Mouse (Mus musculus): ENCODE data around the gene Cox4i1. TPM values are rescaled to one million over a fixed set of nuclear protein-coding genes. Genes with fewer than 3 reads are reported as not detected.
A peak's percentile ranks its signal among the peaks of the same experiment; 100 is the strongest.

The Cox4i1 gene
- polyA plus RNA-seq, 1 experiment, result 2,082 TPM

DNA sequence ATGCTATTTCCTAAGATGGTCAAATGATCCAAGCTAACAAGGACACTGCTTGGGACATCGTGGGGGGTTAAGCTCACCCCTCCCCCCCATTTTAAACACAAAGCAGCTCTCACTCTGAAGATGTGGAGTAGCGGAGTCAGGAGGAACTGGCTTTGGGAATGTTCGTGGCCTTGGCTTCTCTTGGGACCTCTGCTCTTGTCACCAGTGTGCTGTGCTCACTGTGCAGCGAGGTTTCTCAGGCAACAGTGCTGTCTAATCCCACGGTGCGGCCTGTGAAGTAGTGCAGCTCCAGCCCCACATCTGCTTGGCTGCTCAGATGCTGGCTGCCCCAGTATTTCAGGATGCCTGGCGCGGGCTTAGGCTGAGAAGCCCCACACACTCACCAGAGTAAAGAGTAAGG, 10.6 kb upstream of the Cox4i1 start:
- DNase-seq (ENCODE audit: extremely low spot score in 1 of 2, low spot score in 1 of 2), result no peak

- no peak for DNase-seq (ENCODE audit: extremely low spot score in 1 of 2, low spot score in 1 of 2)
Observed at GRCm38 (mm10) chr8:120664566-120664965, 3.5 kb upstream of the Cox4i1 start.

DNA sequence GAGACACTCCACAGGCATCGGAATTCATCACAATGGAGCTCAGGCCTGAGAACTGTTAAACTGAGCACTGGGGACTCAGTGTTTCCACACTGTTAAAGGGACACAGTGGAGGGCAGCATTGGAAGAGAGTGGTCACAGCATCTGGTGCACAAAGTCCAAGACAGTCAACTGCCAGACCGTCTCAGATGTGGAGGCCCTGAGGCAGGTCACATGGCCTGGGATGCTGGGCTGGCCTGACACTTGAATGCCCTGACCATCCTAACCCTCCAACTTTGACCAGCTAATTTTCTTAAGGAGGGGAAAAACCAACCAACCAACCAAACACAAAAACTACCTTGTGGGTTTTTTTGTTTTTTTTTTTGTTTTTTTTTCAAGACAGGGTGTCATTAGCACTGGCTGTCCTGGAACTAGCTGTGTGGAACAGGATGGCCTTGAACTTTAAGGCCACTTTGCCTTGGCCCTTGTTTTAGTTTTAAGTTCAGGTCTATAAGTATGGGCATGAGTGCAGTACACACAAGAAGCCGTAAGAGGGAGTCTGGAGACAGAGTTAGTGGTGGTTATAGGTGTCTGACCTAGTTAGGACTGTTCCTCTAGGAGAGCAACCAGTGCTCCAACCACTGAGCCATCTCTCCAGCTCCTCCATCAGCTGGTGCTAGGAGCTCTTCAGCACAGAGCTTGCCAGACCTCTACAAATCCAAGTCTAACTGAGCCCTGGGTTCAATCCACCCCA, 2.1 kb upstream of the Cox4i1 start:
- no peak for DNase-seq (ENCODE audit: extremely low spot score in 1 of 2, low spot score in 1 of 2)

GRCm38 (mm10) chr8:120666807-120667470, 1.1 kb upstream of the Cox4i1 start:
- no peak for DNase-seq (ENCODE audit: extremely low spot score in 1 of 2, low spot score in 1 of 2)

DNA sequence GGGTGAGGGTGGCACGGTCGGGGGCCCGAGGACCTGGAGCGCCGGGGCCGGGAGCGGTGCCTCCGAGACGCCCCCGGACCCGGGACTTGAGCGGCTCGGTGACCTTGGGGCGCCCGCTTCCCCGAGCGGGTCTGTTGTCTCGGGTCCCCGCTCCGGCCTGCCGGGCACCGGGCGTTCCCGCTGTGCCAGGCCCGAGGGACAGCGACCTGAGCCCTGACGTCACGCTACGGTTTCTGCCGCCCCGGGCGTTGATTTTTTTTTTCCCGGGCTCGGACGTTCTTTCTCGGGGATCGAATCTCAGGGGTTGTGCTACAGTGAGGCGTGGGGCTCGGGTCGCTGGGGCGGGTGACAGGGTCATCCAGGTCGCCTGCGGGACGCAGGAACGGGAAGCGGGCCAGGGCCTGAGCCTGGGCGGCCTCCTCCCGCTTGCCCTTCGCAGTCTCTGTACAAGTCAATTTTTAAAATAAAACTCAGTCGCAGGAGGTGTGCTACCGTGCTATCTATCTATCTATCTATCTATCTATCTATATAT, 418 bp downstream of the Cox4i1 start, which contains the start of gene Emc8:
Gene Emc8 (minus strand): TSS at position 200 of the 532 bp plus-strand sequence.
- DNase-seq (ENCODE audit: extremely low spot score in 1 of 2, low spot score in 1 of 2), result peak in 1 of 2 experiments; percentile 16

DNA sequence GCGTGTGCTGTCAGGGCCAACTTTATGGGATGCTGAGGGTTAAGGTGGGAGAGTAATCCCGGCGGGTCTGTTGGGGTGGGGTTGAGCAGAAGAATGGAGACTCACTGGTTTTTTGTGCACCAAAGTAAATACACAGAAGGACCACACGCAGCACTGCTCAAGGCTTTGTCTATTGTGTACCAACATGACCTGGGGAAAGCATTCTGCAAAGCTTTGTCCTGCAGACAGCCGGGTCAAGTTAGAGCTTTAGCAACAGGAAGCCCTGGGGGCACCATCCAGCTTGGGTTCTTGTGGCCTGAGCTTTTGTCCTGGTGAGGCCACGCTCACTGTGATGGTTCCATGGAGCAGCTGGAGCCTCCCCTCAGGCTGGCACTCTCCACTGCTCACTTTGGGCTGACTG, 3.8 kb downstream of the Cox4i1 start:
- no peak for DNase-seq (ENCODE audit: extremely low spot score in 1 of 2, low spot score in 1 of 2)

GRCm38 (mm10) chr8:120672626-120673229, 4.7 kb downstream of the Cox4i1 start:
- no peak for DNase-seq (ENCODE audit: extremely low spot score in 1 of 2, low spot score in 1 of 2)

DNA sequence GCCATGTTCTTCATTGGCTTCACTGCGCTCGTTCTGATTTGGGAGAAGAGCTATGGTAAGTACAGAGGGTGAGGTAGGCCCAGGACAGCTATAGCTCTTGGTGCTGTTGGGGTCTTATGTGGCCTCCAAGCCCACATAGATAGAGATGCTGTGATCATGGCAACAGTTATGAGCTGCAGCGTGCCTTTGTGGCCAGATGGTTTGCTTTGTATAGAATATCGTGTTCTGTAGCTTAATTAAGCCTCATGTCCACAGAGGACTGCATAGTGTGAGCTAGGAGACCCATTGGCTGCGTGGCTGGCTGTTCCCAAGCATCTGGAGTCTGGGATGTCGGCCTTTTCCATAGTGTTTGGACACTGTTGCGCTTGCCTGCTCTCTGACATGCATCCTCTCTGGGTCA, 5.3 kb downstream of the Cox4i1 start:
- DNase-seq (ENCODE audit: extremely low spot score in 1 of 2, low spot score in 1 of 2), result no peak

- DNase-seq (ENCODE audit: extremely low spot score in 1 of 2, low spot score in 1 of 2), result no peak
Observed at GRCm38 (mm10) chr8:120675718-120676117, 7.7 kb downstream of the Cox4i1 start.

DNA sequence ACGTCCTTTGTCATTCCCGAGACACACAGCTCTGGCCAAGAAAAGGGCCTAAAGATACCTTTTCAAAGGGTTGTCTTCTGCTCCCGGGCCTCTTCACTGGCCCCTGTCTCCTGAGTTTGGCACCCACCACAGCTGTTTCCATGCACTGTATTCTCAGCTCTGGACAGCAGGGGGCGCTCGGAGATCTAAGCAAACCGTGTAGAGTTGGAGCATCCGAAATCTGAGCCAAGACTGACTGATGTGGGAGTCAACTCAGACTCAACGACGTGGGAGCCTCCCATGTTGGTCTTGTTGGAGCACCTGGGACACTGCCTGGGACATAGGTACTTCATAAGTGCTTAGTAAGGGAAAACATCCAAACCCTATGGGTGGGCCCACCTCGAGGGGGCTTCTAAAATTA, 10.4 kb downstream of the Cox4i1 start:
- peak; percentile 67 to 92 for DNase-seq (ENCODE audit: extremely low spot score in 1 of 2, low spot score in 1 of 2)

DNA sequence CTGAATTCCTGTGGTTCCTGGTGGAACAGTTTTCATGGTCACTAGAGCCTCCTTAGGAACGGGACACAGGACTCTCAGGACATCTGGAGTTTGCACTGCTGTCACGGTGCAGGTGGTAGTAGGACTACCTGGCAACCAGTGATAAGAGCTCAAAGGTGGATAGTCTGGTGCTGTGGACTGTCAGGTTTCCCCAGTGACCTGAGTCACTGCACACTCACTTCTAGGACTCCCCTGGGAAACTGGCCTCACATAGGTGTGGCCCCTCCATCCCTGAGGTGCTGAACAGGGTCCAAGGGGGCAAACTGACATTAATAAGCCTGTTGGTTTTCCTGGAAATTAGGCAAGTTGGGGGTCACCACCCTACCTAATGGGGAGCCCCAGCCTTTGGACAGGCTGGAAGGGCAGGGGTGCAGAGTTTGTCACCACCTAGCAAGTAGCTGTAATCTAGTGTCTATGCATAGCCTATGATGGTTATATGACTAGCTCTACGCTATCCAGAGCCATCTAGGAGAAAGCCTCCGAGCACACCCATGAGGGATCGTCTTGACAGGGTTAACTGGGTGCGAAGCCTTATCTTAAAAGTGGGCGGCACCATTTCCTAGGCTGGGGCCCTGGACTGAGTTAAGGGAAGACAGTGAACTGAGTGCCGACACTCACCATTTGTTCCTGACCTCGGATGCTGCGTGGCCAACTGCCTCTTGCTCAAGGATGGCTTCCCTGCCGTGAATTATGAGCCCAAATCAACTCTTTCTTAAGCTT, 11.8 kb downstream of the Cox4i1 start:
- DNase-seq (ENCODE audit: extremely low spot score in 1 of 2, low spot score in 1 of 2), result no peak

DNA sequence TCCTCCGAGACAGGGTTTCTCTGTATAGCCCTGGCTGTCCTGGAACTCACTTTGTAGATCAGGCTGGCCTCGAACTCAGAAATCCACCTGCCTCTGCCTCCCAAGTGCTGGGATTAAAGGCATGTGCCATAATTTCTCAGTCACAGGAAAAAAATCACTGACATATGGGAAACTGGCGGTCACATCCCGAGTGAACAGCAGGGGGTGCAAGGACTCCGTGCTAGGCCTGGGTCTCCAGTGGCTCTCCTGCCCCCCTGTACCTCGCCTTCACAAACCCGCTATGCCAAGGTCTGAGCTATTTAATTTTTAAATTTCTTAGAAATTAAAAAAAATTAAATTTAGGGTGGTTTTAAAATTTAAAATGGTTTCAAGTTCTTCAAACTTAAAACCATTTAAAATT, 12.4 kb downstream of the Cox4i1 start:
- peak in 1 of 2 experiments; percentile 65 for DNase-seq (ENCODE audit: extremely low spot score in 1 of 2, low spot score in 1 of 2)

- DNase-seq (ENCODE audit: extremely low spot score in 1 of 2, low spot score in 1 of 2), result no peak
Observed at GRCm38 (mm10) chr8:120681113-120681512, 13.1 kb downstream of the Cox4i1 start.

DNA sequence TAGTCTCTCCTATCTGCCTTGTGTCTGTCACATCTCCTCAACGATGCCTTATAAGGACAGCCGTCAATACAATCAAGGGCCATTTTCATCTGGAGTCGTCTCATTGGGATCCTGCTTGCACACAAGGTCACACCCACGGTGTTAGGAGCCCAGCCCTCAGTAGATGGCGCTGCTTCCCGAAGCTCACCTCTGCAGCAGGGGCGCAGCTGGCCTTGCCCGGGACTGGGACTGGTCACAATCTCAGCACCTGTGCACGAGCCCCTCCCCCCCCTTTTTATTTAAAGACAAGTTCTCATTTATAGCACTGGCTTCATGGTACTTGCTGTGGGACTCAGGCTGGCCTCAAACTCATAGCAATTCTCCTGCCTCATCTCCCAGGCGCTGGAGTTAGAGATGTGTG, 15.6 kb downstream of the Cox4i1 start:
- DNase-seq (ENCODE audit: extremely low spot score in 1 of 2, low spot score in 1 of 2), result peak in 1 of 2 experiments; percentile 57

DNA sequence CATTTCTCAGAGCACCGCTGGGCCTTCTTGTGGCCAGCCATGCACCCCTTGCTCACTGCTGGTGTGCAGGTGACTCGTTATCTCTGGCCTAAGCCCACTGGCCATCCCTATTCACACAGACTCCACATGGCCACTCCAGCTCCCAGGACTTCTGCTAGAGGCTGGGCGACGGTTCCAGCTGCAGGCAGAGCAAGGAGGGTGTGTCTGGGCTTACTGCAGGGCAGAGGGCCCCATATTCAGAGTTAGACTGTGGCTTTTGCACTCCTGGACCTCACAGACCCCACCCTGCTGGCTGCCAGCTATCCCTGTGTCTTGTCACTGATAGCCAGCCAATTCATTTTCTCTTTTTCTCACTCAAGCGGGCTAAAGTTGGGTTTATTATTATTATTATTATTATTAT, 16.1 kb downstream of the Cox4i1 start:
- no peak for DNase-seq (ENCODE audit: extremely low spot score in 1 of 2, low spot score in 1 of 2)

GRCm38 (mm10) chr8:120685097-120685496, 17.1 kb downstream of the Cox4i1 start:
- no peak for DNase-seq (ENCODE audit: extremely low spot score in 1 of 2, low spot score in 1 of 2)

GRCm38 (mm10) chr8:120685591-120685990, 17.6 kb downstream of the Cox4i1 start:
- DNase-seq (ENCODE audit: extremely low spot score in 1 of 2, low spot score in 1 of 2), result no peak

DNA sequence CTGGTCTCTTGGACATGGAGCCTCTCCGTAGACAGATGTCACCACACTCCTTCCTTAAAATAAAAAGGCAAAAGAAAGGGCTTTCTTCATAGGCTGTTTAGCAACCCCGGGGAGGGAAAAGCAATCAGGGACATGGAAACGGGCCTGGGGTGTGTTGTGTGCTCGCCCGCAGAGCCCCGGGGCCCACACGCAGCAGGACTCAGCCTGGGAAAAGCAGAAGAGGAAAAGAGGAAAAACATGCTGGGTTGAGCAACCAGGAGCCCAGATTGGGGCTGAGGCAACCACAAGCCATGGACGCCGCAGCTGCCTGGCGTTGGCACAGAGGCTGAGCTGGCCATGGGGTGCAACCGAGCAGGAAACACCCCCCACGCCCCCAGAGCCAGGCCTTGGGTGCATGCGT, 18.0 kb downstream of the Cox4i1 start:
- no peak for DNase-seq (ENCODE audit: extremely low spot score in 1 of 2, low spot score in 1 of 2)

DNA sequence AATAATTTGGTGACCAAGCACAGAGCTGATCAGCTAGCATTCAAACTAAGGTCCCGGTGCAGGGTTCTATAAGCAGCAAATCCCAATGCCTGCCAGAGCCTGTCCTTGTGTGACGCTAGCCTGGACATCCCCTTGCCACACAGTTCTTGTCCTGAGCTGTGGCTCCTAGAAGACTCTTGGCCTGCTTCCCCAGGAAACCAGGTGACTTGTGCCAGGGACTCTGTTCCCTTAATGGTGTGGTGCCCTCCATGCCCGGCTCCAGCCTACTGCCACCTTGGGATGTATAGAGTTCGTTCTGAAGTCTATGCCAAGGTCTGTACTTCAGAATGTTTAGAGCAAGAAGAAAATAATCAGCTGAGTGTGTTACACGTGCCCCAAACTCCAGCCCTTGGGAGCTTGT, 18.6 kb downstream of the Cox4i1 start:
- DNase-seq (ENCODE audit: extremely low spot score in 1 of 2, low spot score in 1 of 2), result no peak

GRCm38 (mm10) chr8:120687786-120688185, 19.8 kb downstream of the Cox4i1 start:
- no peak for DNase-seq (ENCODE audit: extremely low spot score in 1 of 2, low spot score in 1 of 2)

DNA sequence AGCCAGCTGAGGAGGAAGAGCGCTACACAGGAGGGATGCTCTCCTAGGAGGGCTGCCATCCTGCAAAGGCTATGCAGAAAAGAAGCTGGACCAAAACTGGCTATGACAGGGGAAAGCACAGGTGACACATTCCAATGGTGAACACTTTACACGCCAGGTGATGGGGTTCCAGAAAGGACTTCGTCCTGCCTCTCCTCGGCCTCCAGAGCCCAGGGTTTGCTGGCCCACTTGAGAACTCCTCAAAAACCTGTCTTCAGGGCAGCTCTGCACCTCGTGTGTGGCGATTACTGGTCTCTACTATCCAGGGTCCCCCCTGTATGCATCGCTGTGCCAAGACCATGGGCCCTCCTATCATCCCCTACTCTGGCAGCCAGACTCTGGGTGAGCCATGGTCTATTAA, 20.5 kb downstream of the Cox4i1 start:
- no peak for DNase-seq (ENCODE audit: extremely low spot score in 1 of 2, low spot score in 1 of 2)
